16 mouse cellular contexts compared by ENCODE assay signal in the genomic region with DNA sequence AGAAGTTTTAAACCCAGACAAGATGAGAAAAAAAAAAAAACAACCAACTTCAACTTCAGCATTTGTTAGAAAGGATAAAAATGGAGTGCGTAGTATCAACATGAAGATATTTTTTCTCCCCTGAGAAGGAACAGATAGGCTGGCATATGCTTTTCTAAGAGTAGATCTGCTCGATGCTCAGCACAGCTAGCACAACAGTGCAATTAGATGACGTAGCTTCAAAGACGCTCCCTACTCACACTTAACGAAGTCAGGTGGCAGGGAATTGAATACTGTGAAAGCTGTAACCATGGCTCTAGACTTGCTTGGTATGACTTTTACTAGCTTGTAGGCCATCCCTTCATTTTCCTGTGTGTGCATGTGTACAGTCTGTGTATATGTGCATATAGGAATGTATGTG.
"Had no signal": no experiment of that assay in that cellular context is flagged by ENCODE, and none has a peak within 500 bp of the region (broad histone marks: within the 10 kb centered on the region; RNA-seq: fewer than 3 reads in every experiment).

No protein-coding gene starts in this region.

- H3K9ac ChIP-seq: kidney, embryonic 15.5 days; limb, embryonic 15.5 days; liver, embryonic 12.5 days; lung, embryonic 14.5 days; neural tube, embryonic 15.5 days had no signal

- H3K27ac ChIP-seq: kidney, embryonic 15.5 days; limb, embryonic 15.5 days; liver, embryonic 12.5 days; midbrain, embryonic 10.5 days; neural tube, embryonic 15.5 days had no signal

- H3K4me3 ChIP-seq: kidney, embryonic 15.5 days; limb, embryonic 15.5 days; liver, embryonic 12.5 days; midbrain, embryonic 10.5 days; myocyte; neural tube, embryonic 15.5 days had no signal

- H3K36me3 ChIP-seq: kidney, embryonic 15.5 days; limb, embryonic 15.5 days; liver, embryonic 12.5 days; midbrain, embryonic 10.5 days; neural tube, embryonic 15.5 days had no signal

- ATAC-seq: intestine, embryonic 16.5 days; liver, embryonic 12.5 days had no signal

- H3K9me3 ChIP-seq: kidney, embryonic 15.5 days; limb, embryonic 15.5 days; liver, embryonic 12.5 days; midbrain, embryonic 10.5 days; neural tube, embryonic 15.5 days had no signal

- H3K4me2 ChIP-seq: kidney, embryonic 15.5 days; limb, embryonic 15.5 days; liver, embryonic 12.5 days; lung, embryonic 14.5 days; neural tube, embryonic 15.5 days had no signal

- H3K4me1 ChIP-seq: kidney, embryonic 15.5 days; limb, embryonic 15.5 days; liver, embryonic 12.5 days; midbrain, embryonic 10.5 days; neural tube, embryonic 15.5 days had no signal

- DNase-seq: kidney, adult 2 months; kidney, postnatal 14 days; lung, embryonic 14.5 days; lung, postnatal 10 days; lung, postnatal 4 days; midbrain, embryonic 14.5 days; spleen, adult 18-20 months; thymus, adult 2 months; thymus, postnatal 25 days had no signal

- H3K27me3 ChIP-seq: kidney, embryonic 15.5 days; limb, embryonic 15.5 days; liver, embryonic 12.5 days; neural tube, embryonic 15.5 days had no signal
